Mouse (Mus musculus): ENCODE data around the gene Tspan13.

The Tspan13 gene

DNA sequence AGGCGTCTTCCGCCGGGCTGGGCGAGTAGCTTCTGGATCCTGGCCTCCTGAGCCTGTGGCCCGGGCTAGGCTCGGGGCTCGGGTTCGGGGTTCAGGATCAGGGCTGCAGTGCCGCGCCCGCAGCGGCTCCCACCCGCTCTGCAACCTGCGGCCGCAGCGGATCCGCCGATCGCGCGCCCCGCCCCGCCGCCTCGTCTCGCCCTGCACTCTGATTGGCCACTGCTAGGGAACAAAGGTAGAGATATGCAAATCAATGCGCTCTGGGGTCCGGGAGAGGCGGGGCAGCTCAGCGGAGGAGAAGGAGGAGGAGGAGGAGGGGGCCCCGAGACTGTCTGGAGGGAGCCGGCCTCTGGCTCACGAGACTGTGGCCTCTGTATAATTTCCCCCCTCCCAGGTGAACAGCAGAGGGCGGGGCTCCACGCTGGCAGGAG, at the start of gene Tspan13:
Gene Tspan13, minus strand, starts transcription at position 153 of the 431 bp plus-strand sequence.
- peak; percentile 91 for ATAC-seq (ENCODE audit: low TSS enrichment)

DNA sequence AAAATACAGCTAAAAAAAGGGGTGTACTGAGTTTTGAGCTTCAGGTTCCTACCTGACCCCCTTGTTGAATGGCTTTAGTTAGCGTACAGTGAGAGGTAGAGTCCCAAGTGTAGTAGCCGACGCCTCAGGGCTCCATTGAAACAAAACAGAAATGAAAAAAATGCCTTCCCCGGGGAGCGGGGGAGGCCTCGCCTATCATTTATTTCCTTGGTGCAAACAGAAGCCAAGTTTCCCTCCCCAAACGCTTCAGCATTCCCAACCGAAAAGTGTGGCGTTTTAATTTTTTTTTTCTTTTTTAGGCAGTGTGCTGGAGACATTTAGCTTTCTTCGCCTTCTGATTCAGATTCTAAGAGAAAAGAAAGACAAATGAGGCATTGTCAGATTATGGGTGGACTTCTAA, 49.7 kb upstream of the Tspan13 start:
- ATAC-seq (ENCODE audit: low TSS enrichment): peak; percentile 28

DNA sequence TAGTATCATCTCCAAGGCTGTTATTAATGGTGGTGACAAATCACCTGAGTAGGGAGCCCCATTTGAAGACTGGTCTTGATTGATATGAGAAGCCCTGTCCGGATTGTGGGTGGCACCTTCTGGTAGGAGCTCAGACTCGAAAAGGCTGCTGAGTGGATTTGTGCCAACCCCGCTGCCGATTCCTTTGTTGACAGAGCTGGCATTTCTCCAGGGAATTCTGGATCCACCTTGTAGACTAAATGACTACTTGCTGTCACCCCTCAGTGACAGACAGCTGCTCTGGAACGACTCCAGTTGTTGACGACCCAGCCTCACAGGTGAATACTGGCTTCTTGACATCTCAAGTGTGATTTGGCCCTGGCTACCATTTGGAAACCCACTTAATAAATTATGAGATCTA, 46.9 kb upstream of the Tspan13 start:
- no peak for ATAC-seq (ENCODE audit: low TSS enrichment)

DNA sequence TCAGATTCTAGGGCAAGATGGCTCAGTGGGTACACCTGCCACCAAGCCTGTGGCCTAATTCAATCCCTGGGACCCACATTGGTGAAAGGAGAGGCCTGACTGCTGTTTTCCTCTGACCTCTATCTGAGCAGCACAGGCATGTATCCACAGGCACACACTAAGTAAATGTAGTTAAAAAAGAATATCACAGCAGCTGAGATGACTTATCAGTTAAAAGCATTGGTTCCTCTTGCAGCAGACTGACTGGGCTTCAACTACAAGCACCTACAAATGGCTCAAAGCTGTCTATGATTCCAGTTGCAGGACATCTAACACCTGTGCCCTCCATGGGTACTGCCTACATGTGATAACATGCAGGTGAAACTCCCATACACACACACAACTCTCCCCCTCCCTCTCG, 46.5 kb upstream of the Tspan13 start:
- no peak for ATAC-seq (ENCODE audit: low TSS enrichment)

DNA sequence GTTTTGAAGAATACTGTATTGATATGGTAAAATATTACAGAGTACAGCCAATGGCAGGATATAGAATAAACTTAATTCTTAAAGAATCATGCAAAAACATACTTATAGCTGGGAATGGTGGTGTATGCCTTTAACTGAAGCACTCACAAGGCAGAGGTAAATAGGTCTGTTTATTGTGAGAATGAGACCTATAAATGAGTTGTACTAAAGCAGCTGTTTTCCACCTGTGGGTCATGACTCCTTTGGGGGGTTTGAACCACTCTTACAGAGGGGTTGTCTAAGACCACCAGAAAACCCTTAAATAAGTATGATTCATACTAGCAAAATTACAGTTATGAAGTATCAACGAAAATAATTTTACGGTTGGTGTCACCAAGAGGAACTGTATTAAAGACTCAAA, 43.1 kb upstream of the Tspan13 start:
- ATAC-seq (ENCODE audit: low TSS enrichment): no peak

DNA sequence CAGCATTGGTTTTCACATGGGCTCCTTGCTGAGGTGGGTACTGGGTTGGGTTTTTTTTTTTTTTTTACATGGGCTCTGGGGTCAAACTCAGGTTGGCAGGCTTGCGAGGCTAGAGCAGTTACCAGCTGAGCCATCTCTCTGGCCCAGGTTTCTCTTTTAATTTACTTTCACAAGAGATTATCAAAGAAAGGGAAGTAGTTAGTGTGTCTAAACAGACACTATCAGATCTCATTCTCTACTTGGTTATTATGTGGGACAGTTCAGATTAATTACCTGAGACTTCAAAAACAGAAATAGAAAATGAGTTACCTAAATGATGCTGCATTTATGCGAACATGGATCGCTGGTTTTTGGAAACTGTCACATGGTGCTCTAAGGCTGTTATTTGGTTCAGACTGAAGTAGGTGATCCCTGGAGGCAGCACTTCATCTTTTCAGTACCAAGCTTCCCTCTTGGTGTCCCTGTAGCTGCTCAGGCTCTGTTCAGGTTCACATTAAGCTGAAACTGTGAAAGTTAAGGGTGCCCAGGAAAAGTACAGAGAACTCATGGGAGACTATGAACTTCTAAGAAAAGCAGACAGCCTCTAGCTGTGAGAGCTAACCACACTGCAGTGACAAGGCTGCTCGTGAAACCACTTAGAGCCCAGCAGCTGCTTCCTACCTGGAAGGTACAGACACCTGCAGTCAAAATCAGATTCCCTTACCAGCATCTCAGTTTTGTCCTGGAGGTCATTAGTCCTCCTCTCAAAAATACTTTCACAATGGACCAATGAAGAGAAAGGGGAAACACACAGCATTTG, 36.0 kb upstream of the Tspan13 start:
- ATAC-seq (ENCODE audit: low TSS enrichment): no peak

DNA sequence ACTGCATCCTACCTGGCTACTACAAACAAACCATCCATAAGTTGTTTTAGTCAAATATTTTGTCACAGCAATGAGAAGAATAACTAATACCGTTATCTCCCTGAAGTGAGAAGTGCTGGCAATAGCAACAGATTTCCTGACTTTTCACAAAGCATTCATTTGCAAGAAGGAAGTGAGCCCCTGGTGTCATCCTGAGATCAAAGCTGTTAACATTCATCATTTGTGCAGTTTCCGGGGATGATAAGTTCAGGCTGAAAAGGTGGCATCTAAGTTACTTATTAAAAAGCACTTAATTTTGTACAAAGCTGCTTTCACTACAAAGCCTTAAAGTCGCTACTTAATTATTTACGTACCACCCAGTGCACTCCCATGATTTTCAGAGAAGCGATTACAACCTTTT, 30.6 kb upstream of the Tspan13 start:
- no peak for ATAC-seq (ENCODE audit: low TSS enrichment)

DNA sequence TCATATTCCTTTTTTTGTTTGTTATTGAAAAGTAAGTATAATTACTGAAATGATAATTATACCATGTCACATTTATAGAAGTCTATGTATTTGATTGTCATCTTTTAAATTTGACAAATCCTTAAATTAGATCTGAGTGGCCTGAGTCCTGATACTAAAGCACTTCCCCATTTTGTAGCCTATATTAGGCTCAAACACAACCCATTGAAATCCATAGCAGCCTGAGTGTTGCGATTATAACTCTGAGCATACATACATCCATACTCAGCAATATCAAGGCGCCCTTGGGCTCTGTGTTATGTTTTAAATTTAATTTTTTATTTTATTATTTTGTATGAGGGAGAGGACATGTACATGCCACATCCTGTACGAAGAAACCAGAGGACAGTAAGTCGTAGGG, 27.9 kb upstream of the Tspan13 start:
- ATAC-seq (ENCODE audit: low TSS enrichment): no peak

DNA sequence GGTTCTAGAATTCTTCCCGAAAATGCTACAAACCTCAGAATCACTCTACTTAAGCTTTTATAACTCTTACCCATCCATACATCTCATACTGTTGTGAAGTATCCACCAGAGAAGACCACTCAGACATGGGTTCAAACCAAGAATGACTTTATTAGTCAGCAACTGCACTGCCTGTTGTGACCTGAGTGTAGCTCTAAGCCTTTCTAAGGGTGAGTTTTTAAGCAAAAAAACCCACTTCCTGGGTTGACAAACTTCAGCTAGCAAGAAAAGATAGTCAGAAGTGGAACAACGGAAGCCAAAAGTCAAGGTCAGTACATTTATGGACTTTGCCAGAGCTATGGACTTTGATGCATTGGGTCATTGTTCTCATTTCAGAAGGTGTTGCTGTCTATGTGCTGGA, 25.2 kb upstream of the Tspan13 start:
- no peak for ATAC-seq (ENCODE audit: low TSS enrichment)

DNA sequence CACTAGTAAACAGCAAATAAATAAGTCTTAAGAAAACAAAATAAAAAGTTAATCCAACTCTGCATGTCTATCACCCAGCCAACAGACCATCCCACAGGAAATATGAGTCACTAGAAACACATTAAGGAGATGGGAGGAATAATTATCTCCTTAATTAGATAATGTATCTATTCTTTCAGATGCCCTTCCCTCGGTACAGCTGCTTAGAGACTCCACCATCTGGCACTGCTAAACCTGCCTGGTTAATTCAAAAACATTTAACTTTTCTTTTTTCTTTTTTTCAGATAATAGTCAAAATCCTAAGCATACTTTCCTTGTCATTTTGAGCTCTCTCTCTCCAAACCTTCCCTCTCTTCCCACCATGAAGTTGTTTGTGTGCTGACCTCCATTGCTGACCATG, 23.6 kb upstream of the Tspan13 start:
- no peak for ATAC-seq (ENCODE audit: low TSS enrichment)

DNA sequence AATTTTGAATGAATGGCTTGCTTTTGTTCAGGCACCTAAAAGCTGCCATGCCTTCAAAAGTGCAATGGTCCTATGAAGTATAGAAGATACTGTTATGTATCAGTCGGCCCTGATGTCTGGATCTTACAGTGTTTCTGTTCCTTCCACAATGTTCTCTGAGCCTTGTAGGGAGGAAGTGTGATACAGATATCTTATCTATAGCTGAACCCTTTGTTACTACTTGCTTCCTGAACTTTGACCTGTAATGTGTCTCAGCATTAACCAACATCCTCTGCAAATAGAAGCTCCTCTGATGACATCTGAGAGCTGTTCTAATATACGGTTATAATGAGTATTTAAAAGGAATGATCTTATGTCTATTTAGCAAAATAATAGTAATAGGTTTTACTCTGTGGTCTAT, 15.4 kb upstream of the Tspan13 start:
- no peak for ATAC-seq (ENCODE audit: low TSS enrichment)

DNA sequence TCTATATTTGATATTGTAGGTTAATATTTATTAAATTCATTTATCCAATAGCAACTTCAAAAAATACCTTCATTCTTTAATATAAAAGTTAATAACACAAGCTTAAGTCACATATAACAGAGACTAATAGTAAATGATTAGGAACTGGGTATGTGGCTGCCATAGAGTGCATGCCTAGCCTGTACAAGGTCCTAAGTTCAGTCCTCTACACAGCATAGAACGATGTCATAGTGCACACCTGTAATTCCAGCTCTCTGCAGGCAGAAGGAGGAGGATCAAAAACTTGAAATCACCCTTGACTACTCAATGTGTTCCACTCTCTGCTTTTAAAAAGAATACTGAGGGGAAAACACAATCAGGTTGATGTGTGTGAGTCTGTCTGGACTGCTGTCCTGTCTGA, 8.0 kb upstream of the Tspan13 start:
- ATAC-seq (ENCODE audit: low TSS enrichment): no peak

DNA sequence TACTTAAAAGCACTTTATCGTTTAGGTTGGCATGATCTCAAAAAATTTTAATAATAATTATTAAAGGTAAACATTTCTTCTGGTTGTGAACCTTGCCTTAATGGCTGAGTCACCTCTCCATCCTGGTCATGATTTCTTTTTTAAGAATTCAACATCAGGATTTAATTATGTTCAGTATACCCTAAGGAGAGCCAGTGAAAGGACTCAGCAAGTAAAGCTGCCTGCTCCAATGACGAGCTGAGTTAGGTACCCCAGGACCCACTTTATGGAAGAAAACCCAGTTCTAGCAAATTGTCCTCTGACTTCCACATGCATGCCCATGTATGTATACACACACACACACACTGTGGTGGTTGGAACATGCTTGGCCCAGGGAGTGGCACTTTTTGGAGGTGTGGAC, 5.3 kb upstream of the Tspan13 start:
- ATAC-seq (ENCODE audit: low TSS enrichment): no peak

DNA sequence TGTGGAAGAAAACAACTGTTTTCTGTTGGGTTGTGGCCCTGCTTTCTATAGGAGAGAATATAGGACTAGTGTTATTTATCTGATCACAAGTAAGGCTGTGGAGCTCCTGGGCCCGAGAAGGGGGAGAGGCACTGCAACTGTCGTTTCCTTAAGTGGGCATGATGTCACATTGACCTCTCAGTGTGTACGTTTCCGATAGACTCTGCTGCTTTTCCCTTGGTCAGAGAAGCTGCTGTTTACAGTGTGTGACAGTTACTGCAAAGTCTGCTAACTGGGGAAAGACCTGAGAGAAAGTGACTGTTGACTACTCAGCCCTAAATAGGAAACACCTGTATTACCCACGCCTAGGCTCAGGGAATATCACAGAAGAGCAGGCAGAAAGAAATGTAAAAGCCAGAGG, 3.9 kb upstream of the Tspan13 start:
- no peak for ATAC-seq (ENCODE audit: low TSS enrichment)

DNA sequence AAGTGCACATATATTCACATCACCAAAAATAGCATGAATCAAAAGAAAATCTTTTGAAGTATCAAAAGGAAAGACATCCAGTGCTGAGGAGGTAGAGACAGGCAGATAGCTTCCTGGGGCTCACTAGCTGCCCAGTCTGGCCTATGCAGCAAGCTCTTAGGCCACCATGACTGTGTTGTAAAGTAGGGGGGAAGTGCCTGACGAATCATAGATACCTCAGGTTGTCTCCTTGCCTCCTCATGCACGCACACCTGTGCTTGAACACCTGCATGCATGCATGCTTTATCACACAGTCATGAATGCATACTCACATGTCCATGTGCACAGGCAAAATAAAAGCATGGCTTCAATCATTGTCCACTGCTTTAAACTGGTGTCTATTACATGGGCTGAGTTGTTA, 2.4 kb upstream of the Tspan13 start:
- no peak for ATAC-seq (ENCODE audit: low TSS enrichment)

DNA sequence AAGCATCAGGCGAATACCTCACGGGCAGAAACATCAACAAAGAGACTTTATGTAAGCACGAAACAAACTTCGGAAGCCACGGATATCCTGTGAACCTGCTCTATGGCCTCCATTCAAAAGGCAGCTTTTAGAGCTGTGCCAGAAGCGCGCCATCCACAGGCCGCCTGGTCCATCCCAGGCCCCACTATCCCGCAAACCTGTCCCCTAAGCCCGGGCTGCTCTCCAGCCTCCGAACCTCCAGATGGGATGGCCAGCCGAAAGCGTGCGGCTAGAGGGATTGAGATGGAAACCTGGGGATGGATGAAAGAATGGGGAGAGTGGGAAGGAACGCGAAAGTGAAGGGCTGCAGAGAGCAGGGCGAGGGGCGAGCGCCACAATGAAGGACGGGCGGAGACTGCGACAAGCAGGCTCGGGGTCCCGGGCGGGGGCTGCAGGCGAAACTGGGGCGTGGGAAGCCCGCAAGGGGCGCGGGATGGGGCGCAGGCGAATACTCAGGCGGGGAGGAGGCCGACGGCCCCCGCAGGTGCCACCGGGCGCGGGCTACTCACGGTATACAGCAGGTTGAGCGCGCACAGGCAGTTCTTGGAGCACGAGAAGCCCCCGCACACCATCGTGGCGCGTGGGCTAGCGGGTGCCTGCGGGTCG, 475 bp downstream of the Tspan13 start:
- ATAC-seq (ENCODE audit: low TSS enrichment): peak; percentile 66

DNA sequence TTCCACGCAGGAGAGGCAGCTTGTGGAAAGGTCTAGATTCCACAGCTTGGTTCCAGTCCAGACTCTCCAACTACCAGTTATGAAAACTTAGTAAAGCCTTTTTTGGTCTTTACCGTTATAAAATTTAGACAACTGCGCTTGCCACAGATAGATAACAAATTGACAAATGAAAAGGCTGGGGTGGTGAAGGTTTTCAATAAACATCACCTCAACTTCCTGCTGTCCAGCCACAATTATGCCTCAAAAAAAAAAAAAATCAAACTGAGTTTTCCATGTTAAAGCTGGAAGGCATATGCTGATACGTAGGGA, 1.1 kb downstream of the Tspan13 start:
- ATAC-seq (ENCODE audit: low TSS enrichment): no peak

DNA sequence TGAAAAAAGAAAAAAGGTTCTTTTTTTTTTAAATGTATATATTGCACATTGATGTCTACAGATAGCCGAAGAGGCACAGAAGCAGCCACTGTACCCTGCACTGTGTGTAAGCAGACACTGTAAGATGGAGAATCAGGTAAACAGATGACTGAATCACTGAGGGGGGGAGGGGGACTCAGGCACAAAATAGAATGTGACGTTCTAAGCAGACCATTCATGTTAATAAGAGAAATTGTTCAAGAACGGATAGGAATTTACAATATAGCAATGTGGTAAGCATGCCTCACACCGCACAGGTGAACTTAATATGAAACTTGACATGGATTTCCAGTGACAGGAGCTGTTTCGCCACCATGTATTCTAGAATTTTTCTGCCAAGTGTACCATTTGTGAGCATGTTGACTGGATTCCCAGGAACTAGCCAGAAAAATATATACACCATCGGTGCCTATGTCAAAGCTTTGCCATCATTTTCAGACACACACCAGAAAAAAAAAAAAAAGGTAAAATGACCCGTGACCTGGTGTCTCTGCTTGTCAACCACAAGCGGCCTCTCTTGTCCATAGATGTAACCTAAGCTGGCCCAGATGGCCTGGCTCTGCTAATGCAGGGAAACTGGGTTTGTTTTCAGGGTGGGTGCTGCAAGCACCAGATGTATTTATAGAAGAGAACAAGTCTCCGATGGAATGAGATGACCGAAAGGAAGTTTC, 1.6 kb downstream of the Tspan13 start:
- no peak for ATAC-seq (ENCODE audit: low TSS enrichment)

DNA sequence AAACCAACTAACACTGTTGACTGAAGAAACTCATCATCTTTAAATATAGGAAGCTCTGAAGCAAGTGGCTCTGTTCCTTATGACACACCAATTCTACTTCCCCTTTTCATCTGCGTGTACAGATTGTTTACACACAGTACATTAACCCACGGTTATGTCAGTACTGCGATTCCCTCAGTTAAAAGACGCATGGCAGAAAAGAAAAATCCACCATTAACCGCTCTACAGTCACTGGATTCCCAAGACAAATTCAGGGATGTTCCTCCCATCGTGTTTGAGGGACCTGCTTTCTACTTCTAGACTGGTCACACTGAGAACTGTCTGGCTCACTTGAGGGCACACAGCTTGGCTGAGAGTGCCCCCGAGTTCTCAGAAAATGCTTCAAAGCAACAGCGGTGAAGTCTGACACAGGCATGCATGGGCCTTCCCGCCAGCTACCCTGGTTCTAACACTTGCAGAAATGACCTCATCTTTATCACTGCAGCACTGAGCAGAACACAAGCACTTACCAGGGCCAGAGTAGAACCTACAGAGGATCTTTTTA, 2.7 kb downstream of the Tspan13 start:
- ATAC-seq (ENCODE audit: low TSS enrichment): 0 out of 2 replicates have a peak, but pooled peaks have one; percentile 20

DNA sequence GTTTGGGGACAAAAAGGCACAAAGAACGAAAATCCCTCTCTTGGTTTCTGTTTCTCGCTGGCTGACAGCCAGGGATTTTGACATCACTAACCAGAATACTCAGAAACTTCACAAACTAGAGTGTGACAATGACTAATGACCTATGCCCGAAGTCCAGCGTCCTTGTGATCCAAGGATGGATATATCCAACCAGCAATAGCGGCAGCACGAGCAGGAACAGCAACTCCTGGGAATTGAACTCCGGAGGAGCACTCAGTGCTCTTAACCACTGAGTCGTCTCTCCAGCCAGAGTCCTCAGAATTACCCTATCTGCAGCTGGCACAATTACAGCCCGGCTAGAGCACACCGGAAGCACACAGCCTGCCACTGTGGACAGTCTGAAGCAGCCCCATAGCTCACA, 5.5 kb downstream of the Tspan13 start:
- no peak for ATAC-seq (ENCODE audit: low TSS enrichment)

DNA sequence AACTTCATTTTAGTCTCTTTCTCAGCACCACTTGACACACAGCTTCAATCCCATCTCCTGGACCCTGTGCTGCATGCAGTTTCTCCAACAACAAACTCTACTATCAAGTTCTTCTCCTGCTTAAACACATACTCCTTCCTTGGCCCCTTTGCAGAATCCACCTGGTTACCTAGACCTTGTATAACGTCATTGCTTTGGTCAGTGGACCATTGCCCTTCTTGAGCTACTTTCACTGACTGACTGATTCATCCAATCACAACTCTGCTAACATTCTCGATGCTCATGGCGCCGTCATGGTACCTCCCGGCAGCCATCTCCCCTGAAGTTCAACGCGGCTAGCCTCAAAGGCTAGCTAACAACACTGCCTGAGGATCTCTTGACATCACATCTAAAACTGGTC, 6.2 kb downstream of the Tspan13 start:
- ATAC-seq (ENCODE audit: low TSS enrichment): no peak

DNA sequence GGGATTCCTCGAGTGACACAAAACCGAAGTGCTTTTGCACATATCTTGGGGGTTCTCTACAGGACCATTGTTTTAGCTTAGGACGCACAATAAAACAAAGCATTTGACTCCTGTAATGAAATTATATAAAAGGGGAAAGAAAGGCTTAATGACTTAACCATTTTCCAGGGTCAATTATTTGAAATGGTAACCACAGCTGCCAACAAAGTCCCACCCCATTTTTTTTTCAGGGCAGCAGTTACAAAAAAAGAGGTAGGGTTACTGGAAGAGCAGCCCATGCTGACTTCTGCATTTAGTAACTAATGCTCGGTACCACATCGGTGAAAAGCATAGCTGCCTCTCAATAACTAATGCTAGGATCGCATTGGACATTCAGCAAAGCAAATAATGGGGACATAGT, 6.8 kb downstream of the Tspan13 start:
- no peak for ATAC-seq (ENCODE audit: low TSS enrichment)

DNA sequence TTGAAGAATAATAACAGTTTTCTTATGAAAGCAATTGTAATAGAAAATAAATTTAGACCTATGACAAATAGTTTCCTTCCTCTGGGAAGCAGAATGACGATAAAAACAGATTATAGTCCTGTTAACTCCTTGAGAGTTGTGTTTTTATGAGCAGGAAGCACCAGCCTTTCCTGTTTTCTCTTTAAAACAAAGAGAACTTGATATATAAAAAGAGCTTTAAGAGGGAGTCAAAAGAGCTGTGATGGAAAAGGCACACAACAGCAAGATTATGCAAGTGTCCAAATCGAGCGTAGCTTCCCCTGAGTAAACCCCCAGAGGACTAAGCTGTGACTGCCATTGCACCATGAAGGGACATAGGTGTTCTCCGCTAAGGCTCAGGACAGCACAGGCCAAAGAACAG, 9.9 kb downstream of the Tspan13 start:
- ATAC-seq (ENCODE audit: low TSS enrichment): peak; percentile 24; the same call in 1 of the 2 replicates

Measured in frontal cortex, adult (tissue).